Comparison of ENCODE assay signal across 8 mouse cellular contexts in the genomic region with DNA sequence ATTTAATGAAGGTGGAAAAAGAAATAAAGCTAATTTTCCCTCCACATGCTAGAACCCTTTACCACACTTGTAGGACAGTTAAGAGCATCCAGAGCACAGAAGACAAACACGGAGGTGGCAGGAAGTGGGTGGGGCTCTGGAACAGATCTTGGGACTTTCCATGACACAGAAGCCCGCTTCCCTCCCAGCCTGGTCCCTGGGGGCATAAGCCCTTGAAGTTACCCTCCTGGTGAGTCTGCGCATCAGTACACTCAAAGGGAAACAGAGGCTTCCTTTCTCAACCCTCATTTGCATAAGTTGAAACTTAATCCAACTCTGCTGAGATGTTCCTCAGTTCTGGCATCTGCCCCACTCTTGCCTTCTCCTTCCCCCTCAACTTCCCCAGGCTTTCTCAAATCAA.
DNase-seq lines count a peak whose midpoint lies in the region; ATAC-seq lines count a peak whose summit lies in the region.

No protein-coding gene starts in this region.

- H3K27ac ChIP-seq in brown adipose tissue, adult 24 weeks (replicated peaks; ENCODE audit: low read depth, low read length): peak overlapping the region; percentile 70
- peak overlapping the region in 1 of 2 experiments; percentile 30; a peak in 1 of 4 replicates for H3K27ac ChIP-seq in heart, embryonic 14.5 days (replicated peaks in 1 of 2; ENCODE audit: control insufficient read depth in 1 of 2, insufficient read depth in 1 of 2, low read depth in 2 of 2, low read length in 2 of 2)
- H3K27ac ChIP-seq in limb, embryonic 15.5 days: peak overlapping the region; percentile 44; the same call in 1 of the 2 replicates

- peak overlapping the region; percentile 17 for H3K4me2 ChIP-seq in heart, embryonic 14.5 days (ENCODE audit: low read length)
- no peak overlapping the region for H3K4me2 ChIP-seq in limb, embryonic 15.5 days

- peaks cover 4% of the 10 kb centered on the region for H3K4me1 ChIP-seq in brown adipose tissue, adult 24 weeks (ENCODE audit: control insufficient read depth, insufficient read depth, insufficient read length, low read length)
- H3K4me1 ChIP-seq in heart, embryonic 14.5 days (ENCODE audit: control insufficient read depth in 2 of 2, insufficient read depth in 2 of 2, low read length in 2 of 2): peaks cover 0 to 6% of the 10 kb centered on the region in 2 experiments; a peak in 1 of 4 replicates
- H3K4me1 ChIP-seq in limb, embryonic 15.5 days: peaks cover 9% of the 10 kb centered on the region; the same call in 1 of the 2 replicates

- no peaks in the 10 kb centered on the region for H3K36me3 ChIP-seq in heart, embryonic 14.5 days (ENCODE audit: control insufficient read depth, insufficient read depth, low read length)
- no peaks in the 10 kb centered on the region for H3K36me3 ChIP-seq in limb, embryonic 15.5 days

- H3K9ac ChIP-seq in heart, embryonic 14.5 days (ENCODE audit: low read length): no peak overlapping the region
- no peak overlapping the region for H3K9ac ChIP-seq in limb, embryonic 15.5 days

- no peaks in the 10 kb centered on the region for H3K9me3 ChIP-seq in heart, embryonic 14.5 days (ENCODE audit: control insufficient read depth, low read length)
- H3K9me3 ChIP-seq in limb, embryonic 15.5 days: no peaks in the 10 kb centered on the region

- H3K27me3 ChIP-seq in heart, embryonic 14.5 days (ENCODE audit: control insufficient read depth, insufficient read depth, low read length): no peaks in the 10 kb centered on the region
- no peaks in the 10 kb centered on the region for H3K27me3 ChIP-seq in limb, embryonic 15.5 days

- ATAC-seq in heart, embryonic 14.5 days (ENCODE audit: insufficient number of reproducible peaks, insufficient read depth, low FRiP score, low read depth): peak; percentile 68
- no peak for ATAC-seq in limb, embryonic 15.5 days (ENCODE audit: insufficient number of reproducible peaks, low FRiP score, low TSS enrichment, low read depth)

- WGBS in heart, embryonic 14.5 days: 21% methylated on average over 3 of the region's 3 CpGs
- 16% methylated on average over 3 of the region's 3 CpGs for WGBS in limb, embryonic 15.5 days

- peak overlapping the region; percentile 11; the same call in 1 of the 2 replicates for H3K4me3 ChIP-seq in brown adipose tissue, adult 24 weeks (ENCODE audit: insufficient read depth, low read depth, low read length)
- H3K4me3 ChIP-seq in heart, embryonic 14.5 days (ENCODE audit: control insufficient read depth in 1 of 2, insufficient read depth in 1 of 2, low read depth in 1 of 2, low read length in 2 of 2): no peak overlapping the region
- no peak overlapping the region for H3K4me3 ChIP-seq in limb, embryonic 15.5 days

- DNase-seq in thymus, postnatal 14 days: peak; percentile 7
- DNase-seq in thymus, postnatal 10 days (ENCODE audit: low spot score in 2 of 2): no peak
- no peak for DNase-seq in cerebellum, postnatal 4 days (ENCODE audit: low spot score in 2 of 2)
- no peak for DNase-seq in cerebellum, adult 11-12 months
- DNase-seq in frontal cortex, postnatal 36 days (ENCODE audit: low spot score in 2 of 2): no peak
